Mouse (Mus musculus) hematopoietic multipotent progenitor cell, adult 10-12 weeks (in vitro differentiated cells): ENCODE results near the gene Bahd1. TPM values are rescaled to one million over a fixed set of nuclear protein-coding genes. Genes with fewer than 3 reads are reported as not detected.

ENCODE experiments used
- polyA plus RNA-seq: library from polyadenylated mRNA; stranded (reverse); fragments of >175 nt; gene quantifications from 2 replicates; pipeline ENCODE4 v1.2.3, GENCODE M21; 2012; ENCODE audit warnings: low replicate concordance

Bahd1 gene
- 71.3 and 106 TPM in 2 replicates for polyA plus RNA-seq

GRCm38 (mm10) chr2:118899981-118900825 is at the start of gene Bahd1:
Gene Bahd1, plus strand, starts transcription at chr2:118900377.

GRCm38 (mm10) chr2:118861454-118862339 is 38.5 kb upstream of the Bahd1 start, which contains the start of gene Ivd:
Gene Ivd, plus strand, starts transcription at chr2:118861954.

GRCm38 (mm10) chr2:118926361-118926997 is 26.3 kb downstream of the Bahd1 start, which contains the start of gene Chst14:
Gene Chst14, plus strand, starts transcription at chr2:118926496.

Other genes with a start within 250 kb of the Bahd1 start
- 0.53 and 0.80 TPM in 2 replicates for gene Pak6, start 237.1 kb upstream of the Bahd1 start, polyA plus RNA-seq
- 0.07 and 0.10 TPM in 2 replicates for gene Ankrd63, start 196.4 kb upstream of the Bahd1 start, polyA plus RNA-seq
- gene Plcb2, start 171.9 kb upstream of the Bahd1 start, polyA plus RNA-seq = 45.0 and 105 TPM in 2 replicates
- 28.6 and 74.0 TPM in 2 replicates for gene Inafm2, start 154.6 kb upstream of the Bahd1 start, polyA plus RNA-seq
- gene Ccdc9b, start 137.7 kb upstream of the Bahd1 start, polyA plus RNA-seq = 0.24 and 0.42 TPM in 2 replicates
- not detected in 2 replicates for gene Phgr1, start 127.6 kb upstream of the Bahd1 start, polyA plus RNA-seq
- 0.05 and 0.15 TPM in 2 replicates for gene Disp2, start 120.7 kb upstream of the Bahd1 start, polyA plus RNA-seq
- gene Knstrn, start 86.4 kb upstream of the Bahd1 start, polyA plus RNA-seq = 27.4 and 56.6 TPM in 2 replicates
- 3.8 and 16.8 TPM in 2 replicates for gene Ivd, start 38.4 kb upstream of the Bahd1 start, polyA plus RNA-seq
- gene Chst14, start 26.1 kb downstream of the Bahd1 start, polyA plus RNA-seq = 9.5 and 19.0 TPM in 2 replicates
- 8.6 and 10.8 TPM in 2 replicates for gene Ccdc32, start 129.0 kb downstream of the Bahd1 start, polyA plus RNA-seq
- 2.1 and 2.7 TPM in 2 replicates for gene Rpusd2, start 134.4 kb downstream of the Bahd1 start, polyA plus RNA-seq
- gene Knl1, start 146.7 kb downstream of the Bahd1 start, polyA plus RNA-seq = 1.1 and 2.2 TPM in 2 replicates
- gene Rad51, start 212.4 kb downstream of the Bahd1 start, polyA plus RNA-seq = 2.5 and 4.6 TPM in 2 replicates